Mouse (Mus musculus): ENCODE measurements at regions not wholly inside any gene's neighbourhood (a gene's known extent, or its start where the extent isn't known, plus 50 kb on each side); places are given as distances from the start of the nearest gene placed in this dataset.

DNA sequence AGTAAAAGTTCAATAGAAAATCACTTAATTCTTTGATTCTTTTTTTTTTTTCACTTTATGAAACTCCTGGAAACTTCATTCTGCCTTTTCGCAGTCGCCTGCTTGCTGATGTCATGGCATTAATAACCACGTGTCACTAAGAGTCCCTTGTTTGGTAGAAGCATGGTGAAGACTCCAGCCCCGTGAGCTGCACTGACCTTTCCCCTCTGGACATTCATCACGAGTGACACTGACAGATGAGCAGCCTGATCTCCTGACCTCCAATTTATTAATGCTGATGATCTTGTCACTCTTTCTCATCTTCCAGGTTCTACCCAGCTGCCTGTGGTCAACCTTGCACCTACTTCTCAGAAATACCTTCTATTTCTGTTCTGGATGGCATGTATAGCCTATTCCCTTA is 867.1 kb upstream of the Slit2 start:
- DNase-seq (ENCODE audit: low spot score in 2 of 2) = no peak

- DNase-seq (ENCODE audit: low spot score in 2 of 2) = no peak
These were observed 887.2 kb upstream of the Slit2 start for GRCm38 (mm10) chr5:47095703-47096102.

- DNase-seq (ENCODE audit: low spot score in 2 of 2) = no peak
These were observed 930.0 kb upstream of the Slit2 start for GRCm38 (mm10) chr5:47052942-47053341.

DNA sequence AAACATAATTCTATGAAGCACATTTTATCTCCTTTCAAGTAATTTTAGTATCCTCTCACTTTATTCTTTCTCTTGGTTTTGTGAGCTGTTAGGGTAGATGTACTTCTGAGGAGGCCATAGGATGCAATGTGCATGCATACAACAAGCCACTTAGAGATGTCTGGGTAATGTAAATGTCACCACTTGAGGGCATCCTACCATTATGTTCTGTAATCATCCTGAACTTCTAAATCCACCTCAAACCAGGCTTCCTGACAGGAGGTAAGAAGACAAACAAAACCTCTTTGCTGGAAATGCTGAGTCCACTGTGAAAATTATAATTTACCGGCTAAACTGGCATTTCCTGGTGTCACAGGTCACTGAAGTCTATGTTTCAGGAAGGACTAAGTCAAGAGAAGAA is 946.2 kb upstream of the Slit2 start:
- no peak for DNase-seq (ENCODE audit: low spot score in 2 of 2)

DNA sequence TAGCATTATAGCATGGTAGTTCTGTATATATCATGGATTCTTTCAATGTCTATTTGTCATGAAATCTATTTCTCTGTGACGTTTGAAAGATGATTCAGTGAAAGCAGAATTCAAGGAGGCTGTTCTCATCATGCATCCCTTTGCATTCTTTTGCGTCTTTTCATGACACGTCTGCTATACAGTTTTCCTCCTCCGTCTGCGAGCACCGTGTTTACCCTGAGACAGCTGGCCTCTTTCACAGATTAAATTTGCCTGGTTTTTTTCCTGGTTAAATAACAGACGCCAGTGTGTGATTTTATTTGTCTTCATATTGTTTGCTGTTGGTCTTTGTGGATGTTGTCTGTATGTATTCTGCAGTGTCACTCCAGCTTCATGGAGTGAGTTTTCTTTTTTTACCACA is 948.9 kb upstream of the Slit2 start:
- no peak for DNase-seq (ENCODE audit: low spot score in 2 of 2)

- peak; percentile 51 to 76 for DNase-seq (ENCODE audit: low spot score in 2 of 2)
These were observed 968.6 kb upstream of the Slit2 start for GRCm38 (mm10) chr5:47014351-47014750.

GRCm38 (mm10) chr5:46992557-46992956 is 990.4 kb upstream of the Slit2 start:
- DNase-seq (ENCODE audit: low spot score in 2 of 2) = no peak

- DNase-seq (ENCODE audit: low spot score in 2 of 2) = no peak
These were observed 996.4 kb upstream of the Slit2 start for GRCm38 (mm10) chr5:46986519-46986918.

DNA sequence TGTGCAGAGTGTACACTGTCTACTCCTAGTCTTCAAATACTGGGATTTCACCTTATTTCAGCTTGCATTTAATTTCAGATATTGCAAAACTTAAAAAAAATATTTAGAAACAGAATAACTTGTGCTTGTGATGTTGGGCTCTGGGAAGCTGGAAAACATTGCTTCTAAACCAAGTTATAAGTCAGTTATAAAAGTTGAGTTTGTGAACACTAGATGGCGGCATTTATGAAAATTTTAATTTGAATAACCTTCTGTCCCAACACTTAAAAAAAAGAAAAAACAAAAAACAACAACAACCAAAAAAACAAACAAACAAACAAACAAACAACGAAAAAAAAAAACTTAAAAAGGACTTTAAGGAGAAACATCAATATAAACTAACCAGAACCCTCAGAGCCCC is 1002.6 kb upstream of the Slit2 start:
- DNase-seq (ENCODE audit: low spot score in 2 of 2) = no peak

DNA sequence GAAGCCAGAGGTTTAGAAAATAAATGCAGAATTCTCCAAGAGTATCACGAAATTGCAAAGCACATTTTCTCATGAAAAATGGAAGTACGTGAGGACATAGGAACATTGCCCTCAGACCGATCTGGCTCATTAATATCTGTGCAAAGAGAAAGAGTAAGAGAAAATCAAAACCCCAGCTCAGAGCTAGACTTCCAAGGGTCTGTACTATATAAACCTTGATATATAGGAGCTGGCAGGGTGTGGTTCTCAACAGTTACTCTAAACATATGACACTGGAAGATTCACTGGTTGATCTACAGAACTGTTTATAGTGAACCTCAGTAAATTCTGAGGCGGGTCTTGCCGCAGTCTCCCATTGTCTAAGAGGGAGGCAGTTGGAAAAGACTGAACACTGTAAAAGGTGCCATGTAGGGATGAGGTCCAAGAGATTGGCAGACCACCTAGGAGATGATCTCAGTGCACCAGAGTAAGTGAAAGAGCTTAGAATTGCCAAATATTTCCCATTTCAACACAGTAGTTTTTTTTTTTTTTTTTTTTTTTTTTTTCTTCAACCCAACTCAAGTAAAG is 1014.0 kb upstream of the Slit2 start:
- no peak for DNase-seq (ENCODE audit: low spot score in 2 of 2)

DNA sequence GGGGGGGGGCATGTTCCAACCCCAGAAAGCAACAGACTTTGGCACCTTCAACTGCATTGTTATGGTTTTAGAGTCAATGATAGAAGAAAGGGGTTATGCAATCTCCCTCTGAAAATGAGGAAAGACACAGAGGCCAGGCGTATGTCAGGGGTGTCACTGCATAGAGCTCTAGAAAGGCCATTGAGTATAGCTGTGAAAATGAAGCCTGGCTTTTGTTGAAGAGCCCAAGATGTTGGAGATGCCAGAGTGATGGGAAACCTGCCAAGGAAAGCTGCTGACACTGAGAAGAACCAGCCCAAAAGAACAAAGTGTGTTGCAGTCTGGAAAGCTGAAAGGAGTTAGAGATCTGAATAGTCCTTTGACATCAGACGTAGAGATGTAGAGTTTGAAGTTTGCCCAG is 1022.2 kb upstream of the Slit2 start:
- DNase-seq (ENCODE audit: low spot score in 2 of 2) = no peak

DNA sequence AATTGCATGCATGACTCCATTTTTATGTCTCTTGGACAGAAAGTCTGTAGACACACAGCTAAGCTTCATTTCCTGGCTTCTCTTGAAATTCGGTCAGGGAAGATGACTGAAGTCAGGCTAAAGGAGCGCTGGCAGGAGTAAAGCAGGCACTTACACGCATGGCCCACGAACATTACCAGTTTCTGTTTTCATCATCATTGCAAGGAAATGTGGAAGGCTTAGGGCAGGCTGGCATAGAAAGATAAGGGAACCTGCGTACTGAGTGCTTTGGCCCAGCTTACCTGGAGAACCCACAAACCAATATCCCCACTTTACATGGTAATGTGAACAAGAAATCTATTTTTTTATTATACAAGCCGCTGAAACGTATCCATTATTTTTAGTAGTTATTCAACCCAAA is 1056.6 kb upstream of the Slit2 start:
- DNase-seq (ENCODE audit: low spot score in 2 of 2) = no peak

DNA sequence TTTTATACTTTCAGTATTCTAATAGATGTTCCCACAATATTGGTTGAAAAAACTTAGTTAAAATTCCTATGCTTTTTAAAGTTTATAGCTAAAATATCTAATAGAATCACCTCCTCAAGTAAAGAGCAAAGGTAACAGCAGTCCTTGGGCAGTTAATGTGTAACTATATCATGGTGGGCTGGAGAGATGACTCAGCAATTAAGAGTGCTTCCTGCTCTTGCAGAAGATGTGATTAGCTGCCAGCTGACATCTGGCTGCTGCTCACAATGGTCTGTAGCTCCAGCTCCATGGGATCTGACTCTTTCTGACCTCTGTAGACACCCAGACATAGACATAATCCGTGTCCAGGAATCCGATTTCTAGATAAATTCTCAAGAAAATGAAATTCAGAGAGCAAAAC is 1044.5 kb upstream of the Lcorl start:
- no peak for DNase-seq (ENCODE audit: low spot score in 2 of 2)

DNA sequence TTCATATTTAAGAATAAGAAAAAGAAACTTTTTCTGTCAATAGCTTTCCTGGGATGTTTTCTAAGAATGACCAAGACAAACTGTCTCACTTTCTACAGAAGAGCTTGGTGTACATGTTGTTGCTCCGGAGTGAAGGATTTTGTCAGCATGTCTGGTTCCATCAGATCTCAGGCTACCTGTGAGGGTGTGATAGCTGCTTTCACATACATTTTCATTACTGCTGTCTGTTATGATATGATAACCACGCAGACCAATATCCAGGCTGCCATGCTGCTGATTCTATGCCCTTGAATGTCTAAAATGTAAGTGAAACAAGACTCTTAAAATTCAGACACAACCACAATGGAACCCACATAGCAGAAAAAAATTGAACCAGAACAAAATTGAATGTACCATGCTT is 1036.6 kb upstream of the Lcorl start:
- DNase-seq (ENCODE audit: low spot score in 2 of 2) = no peak

DNA sequence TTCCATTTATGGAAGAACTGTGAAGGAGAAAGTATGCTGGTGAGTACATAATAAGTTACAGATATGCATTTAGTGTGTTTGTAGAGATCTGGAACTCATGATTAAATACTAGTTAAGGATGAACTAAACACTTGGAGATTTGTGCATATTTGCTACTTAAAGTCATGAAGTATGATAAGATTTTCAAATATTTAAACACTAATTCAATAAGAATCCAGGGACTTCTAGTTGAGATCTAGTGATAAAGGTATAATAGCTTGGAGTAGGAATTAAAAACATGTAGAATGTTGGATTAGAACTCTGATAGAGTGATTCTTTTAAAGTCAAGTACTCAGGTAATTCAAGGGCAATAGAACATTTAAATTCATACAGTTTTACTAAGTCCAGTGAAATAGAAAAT is 1026.5 kb upstream of the Lcorl start:
- DNase-seq (ENCODE audit: low spot score in 2 of 2) = no peak

DNA sequence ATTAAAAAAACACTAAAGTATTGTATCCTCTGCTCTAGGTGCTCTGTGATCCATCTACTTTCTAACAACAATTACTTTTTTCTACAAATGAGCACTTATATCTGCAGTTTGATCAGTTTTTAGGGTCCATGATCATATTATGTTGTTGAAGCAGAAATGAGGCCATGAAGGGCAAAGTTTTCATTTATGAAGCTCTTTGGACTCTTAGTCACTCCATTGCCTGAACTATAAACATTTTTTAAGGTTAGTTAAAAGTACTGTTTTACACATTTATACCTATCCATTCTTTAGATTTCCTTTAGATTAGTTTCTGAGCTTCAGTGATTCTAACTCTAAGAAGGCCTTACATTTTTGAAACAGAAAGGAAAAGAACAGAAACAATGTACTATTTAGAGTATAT is 999.4 kb upstream of the Lcorl start:
- no peak for DNase-seq (ENCODE audit: low spot score in 2 of 2)

DNA sequence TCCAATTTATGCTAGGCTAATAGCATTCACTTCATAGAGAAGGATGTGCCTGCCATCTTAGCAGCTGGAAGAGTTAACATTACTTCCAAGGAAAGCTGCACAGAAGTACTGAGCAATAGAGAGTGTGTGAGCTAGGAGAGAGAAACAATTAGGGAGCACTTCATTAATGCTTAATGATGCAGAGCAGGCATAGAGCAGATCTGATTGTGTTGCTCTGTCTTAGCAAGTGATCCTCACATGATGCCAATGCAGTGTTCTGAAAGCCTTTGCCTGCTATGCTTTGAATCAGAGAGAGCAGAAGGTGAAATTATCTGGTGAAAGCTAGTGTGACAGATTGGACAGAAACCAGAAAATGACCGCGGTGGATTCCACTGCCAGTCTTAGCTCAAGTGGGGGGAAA is 987.8 kb upstream of the Lcorl start:
- DNase-seq (ENCODE audit: low spot score in 2 of 2) = no peak

GRCm38 (mm10) chr5:46836810-46837209 is 979.4 kb upstream of the Lcorl start:
- no peak for DNase-seq (ENCODE audit: low spot score in 2 of 2)

DNA sequence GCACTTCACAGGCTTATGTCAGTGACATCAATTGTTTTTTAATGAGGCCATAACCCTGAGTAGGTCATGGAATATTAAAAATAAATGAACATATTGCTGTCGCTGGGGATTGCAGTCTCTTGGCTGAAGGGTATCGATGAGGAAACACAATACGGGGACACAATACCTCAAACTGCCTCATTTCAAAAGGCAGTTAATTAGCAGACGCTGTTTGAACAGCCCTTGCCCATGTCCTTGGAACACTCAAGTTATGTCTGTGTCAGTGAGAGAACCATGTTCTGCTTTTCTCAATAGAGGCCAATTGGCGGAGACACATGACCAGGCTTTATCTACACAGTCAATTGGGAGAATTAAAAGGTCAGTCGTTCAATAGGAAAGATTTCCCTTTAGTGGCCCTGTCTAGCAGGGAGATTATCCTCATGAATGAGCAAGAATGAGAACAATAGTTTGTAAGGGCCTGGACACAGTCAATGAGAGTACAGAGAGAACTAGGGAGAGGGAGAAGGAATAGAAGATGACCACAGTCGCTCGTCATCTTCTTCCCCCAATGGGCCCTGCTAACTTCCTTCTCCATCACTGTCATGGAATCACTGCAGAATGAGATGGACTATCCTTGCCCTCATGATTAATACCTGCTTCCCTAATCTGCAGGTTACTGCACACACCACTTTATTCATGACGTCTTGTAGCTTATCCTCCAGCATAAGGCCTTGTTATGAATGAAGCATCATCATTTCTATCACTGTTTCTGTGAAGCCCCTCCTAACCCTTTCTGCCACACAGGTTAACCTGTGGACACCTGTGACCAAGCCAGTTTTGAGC is 973.6 kb upstream of the Lcorl start:
- DNase-seq (ENCODE audit: low spot score in 2 of 2) = no peak

DNA sequence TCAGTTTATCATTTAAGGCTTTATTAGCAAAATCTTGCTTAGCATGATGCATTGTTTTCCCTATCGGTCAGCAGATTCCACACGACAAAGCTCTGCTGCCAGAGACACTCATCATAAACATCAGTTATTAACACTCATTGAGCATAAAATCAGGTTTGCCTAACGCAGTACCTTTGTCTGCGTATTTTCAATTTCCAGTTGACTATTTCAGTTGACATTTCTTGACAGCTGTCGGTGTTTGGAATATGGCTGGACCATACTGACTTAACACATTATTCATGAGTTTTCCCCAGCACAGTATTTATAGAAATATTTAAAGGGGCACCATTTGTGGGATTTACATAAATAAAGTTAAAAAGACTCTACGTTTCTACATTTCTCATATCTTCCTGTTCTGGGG is 972.7 kb upstream of the Lcorl start:
- no peak for DNase-seq (ENCODE audit: low spot score in 2 of 2)

GRCm38 (mm10) chr5:46826381-46826780 is 969.0 kb upstream of the Lcorl start:
- no peak for DNase-seq (ENCODE audit: low spot score in 2 of 2)

DNA sequence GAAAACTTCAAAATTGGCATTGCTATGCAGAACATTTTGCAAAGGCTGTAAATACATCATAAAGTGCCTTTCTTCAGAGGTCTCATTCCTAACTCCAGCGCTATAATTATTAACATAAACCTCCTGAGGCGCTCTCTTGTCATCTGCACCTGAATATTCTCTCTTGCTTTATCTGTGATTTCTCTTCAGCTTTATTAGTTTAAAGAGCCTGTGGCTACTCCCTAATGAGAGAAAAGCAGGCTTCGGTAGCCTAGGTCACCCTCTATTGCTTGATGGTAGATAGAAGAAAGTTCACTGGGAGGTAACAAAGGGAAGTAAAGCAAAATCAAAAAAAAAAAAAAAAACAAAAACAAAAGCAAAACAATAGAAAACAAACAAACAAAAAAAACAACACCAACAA is 967.5 kb upstream of the Lcorl start:
- DNase-seq (ENCODE audit: low spot score in 2 of 2) = no peak

DNA sequence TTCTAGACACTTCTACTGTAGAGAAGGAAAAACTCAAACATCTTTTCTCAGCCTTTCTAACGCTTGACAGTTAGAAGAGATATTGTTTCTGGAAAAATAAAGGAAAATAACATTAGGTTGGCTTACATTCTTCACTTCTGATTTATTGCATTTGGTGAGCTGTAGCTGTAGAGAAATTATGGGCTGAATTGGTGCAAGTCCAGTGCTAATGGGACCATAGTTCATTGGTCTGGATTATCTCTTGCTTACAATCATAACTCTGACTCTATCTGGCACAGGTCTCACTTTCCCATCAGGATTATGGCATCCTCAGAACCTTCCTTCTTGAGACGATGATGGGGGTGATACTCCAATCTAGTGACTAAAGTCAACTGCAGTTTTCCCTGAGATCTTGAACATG is 937.7 kb upstream of the Lcorl start:
- no peak for DNase-seq (ENCODE audit: low spot score in 2 of 2)
